Mouse (Mus musculus): ENCODE measurements around the gene Nfkbid. TPM values are rescaled to one million over a fixed set of nuclear protein-coding genes. Genes with fewer than 3 reads are reported as not detected.
A peak's percentile ranks its signal among the peaks of the same experiment; 100 is the strongest.

Nfkbid gene
- polyA plus RNA-seq, 1 experiment from 2014 or later = 2.0 TPM

- peaks cover 17% of the 10 kb centered on the region; the same call in 1 of the 2 replicates for H3K4me1 ChIP-seq (ENCODE audit: insufficient read depth, low read length)
- WGBS = under 1% methylated on average over 9 of the region's 9 CpGs
- H3K4me2 ChIP-seq (replicated peaks; ENCODE audit: low read depth, low read length) = peak overlapping the region; percentile 37
- H3K27ac ChIP-seq (ENCODE audit: low read length) = no peak overlapping the region
- H3K9ac ChIP-seq (replicated peaks; ENCODE audit: low read length) = no peak overlapping the region
- no peak for ATAC-seq (ENCODE audit: low FRiP score, low TSS enrichment)
- peaks cover 92% of the 10 kb centered on the region for H3K27me3 ChIP-seq (ENCODE audit: insufficient read depth, low read length)
- peak overlapping the region; percentile 23 for H3K4me3 ChIP-seq (ENCODE audit: low read length)
- H3K36me3 ChIP-seq (ENCODE audit: insufficient read depth, low read length) = no peaks in the 10 kb centered on the region
- no peaks in the 10 kb centered on the region for H3K9me3 ChIP-seq (ENCODE audit: low read length)
Measured at GRCm38 (mm10) chr7:30456487-30456886, 35.0 kb downstream of the Nfkbid start.

DNA sequence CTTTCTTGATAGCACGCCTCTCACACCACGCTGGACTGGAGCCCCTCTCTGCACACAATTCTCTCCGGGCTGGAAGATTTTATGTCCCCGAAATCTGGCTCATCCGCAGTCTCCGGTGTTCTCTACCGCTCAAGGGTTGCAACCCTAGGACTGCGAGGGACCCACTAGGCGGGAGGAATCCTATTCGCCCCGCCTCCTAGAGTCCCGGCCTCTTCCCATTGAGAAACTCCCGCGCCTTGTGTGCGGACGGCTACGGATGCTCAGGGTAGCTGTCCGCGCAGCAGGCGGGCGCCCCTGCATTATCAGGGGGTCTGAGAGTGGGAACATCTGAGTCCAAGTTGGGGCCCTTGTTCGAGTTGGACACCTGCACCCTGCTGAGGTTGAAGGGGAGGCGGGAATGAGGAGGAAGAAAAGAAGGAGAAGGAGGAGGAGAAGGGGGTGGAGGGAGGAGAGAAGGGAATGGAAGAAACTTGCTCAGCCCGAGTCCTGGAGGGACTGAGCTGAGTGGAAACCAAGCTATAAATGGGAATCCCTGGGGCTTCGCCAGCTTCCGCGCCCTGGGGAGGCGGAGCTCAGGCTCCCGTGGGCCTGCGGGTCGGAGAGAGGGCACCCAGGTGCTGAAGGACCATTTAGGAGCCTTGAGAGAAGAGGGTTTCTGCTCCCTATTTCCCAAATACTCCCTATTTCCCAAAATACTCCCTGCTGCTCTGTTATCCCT, 35.5 kb downstream of the Nfkbid start:
- peaks cover 96% of the 10 kb centered on the region for H3K27me3 ChIP-seq (ENCODE audit: insufficient read depth, low read length)
- H3K9me3 ChIP-seq (ENCODE audit: low read length) = no peaks in the 10 kb centered on the region
- no peak overlapping the region for H3K27ac ChIP-seq (ENCODE audit: low read length)
- under 1% methylated on average over 31 of the region's 31 CpGs for WGBS
- peaks cover 17% of the 10 kb centered on the region; the same call in 1 of the 2 replicates for H3K4me1 ChIP-seq (ENCODE audit: insufficient read depth, low read length)
- H3K36me3 ChIP-seq (ENCODE audit: insufficient read depth, low read length) = no peaks in the 10 kb centered on the region
- H3K9ac ChIP-seq (replicated peaks; ENCODE audit: low read length) = no peak overlapping the region
- peak overlapping the region; percentile 37 for H3K4me2 ChIP-seq (replicated peaks; ENCODE audit: low read depth, low read length)
- no peak for ATAC-seq (ENCODE audit: low FRiP score, low TSS enrichment)
- H3K4me3 ChIP-seq (ENCODE audit: low read length) = peak overlapping the region; percentile 23

- peak within 1 kb of the TSS; percentile 23 for H3K4me3 ChIP-seq (ENCODE audit: low read length)
- no peaks in the 10 kb centered on the region for H3K36me3 ChIP-seq (ENCODE audit: insufficient read depth, low read length)
- no peak within 1 kb of the TSS for H3K9ac ChIP-seq (replicated peaks; ENCODE audit: low read length)
- no peak within 1 kb of the TSS for H3K27ac ChIP-seq (ENCODE audit: low read length)
- peak; percentile 71; the same call in 1 of the 2 replicates for ATAC-seq (ENCODE audit: low FRiP score, low TSS enrichment)
- H3K27me3 ChIP-seq (ENCODE audit: insufficient read depth, low read length) = peaks cover 97% of the 10 kb centered on the region
- peaks cover 17% of the 10 kb centered on the region; the same call in 1 of the 2 replicates for H3K4me1 ChIP-seq (ENCODE audit: insufficient read depth, low read length)
- H3K9me3 ChIP-seq (ENCODE audit: low read length) = no peaks in the 10 kb centered on the region
- peak within 1 kb of the TSS; percentile 37 for H3K4me2 ChIP-seq (replicated peaks; ENCODE audit: low read depth, low read length)
- WGBS = 2% methylated on average over 16 of the region's 16 CpGs
Measured at GRCm38 (mm10) chr7:30457629-30458330, 36.2 kb downstream of the Nfkbid start, which contains the start of the genes Kirrel2 and Nphs1. TSS of gene Kirrel2 (minus strand) at chr7:30457690. TSS of gene Nphs1 (plus strand) at chr7:30458315.

- H3K4me3 ChIP-seq (ENCODE audit: low read length) = no peak overlapping the region
- H3K4me2 ChIP-seq (replicated peaks; ENCODE audit: low read depth, low read length) = no peak overlapping the region
- H3K27ac ChIP-seq (ENCODE audit: low read length) = no peak overlapping the region
- no peaks in the 10 kb centered on the region for H3K36me3 ChIP-seq (ENCODE audit: insufficient read depth, low read length)
- peak; percentile 41; the same call in 1 of the 2 replicates for ATAC-seq (ENCODE audit: low FRiP score, low TSS enrichment)
- H3K27me3 ChIP-seq (ENCODE audit: insufficient read depth, low read length) = peaks cover 94% of the 10 kb centered on the region
- H3K9me3 ChIP-seq (ENCODE audit: low read length) = no peaks in the 10 kb centered on the region
- H3K9ac ChIP-seq (replicated peaks; ENCODE audit: low read length) = no peak overlapping the region
- 34% methylated on average over 6 of the region's 6 CpGs for WGBS
- peaks cover 5% of the 10 kb centered on the region; the same call in 1 of the 2 replicates for H3K4me1 ChIP-seq (ENCODE audit: insufficient read depth, low read length)
Measured at GRCm38 (mm10) chr7:30459484-30459883, 38.0 kb downstream of the Nfkbid start.

DNA sequence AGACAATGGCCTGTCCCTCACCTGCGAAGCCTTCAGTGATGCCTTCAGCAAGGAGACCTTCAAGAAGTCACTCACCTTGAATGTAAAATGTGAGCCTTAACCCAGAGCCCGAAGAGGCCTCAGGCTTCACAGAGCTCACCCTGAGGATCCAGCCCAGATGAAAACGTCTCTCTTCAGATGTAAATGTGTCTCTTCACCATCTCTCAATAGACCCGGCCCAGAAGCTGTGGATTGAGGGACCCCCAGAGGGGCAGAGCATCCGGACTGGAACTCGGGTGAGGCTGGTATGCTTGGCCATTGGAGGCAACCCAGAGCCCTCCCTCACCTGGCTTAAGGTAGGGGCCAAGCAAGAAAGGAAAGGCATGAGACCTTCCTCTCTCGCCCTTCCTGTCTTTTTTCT, 42.0 kb downstream of the Nfkbid start:
- Histone ChIP-seq H3K9ac (replicated peaks; ENCODE audit: low read length) (no peak overlapping the region), H3K9me3 (ENCODE audit: low read length) (no peaks in the 10 kb centered on the region), H3K27ac (ENCODE audit: low read length) (no peak overlapping the region), H3K27me3 (ENCODE audit: insufficient read depth, low read length) (peaks cover 93% of the 10 kb centered on the region), H3K4me1 (ENCODE audit: insufficient read depth, low read length) (no peaks in the 10 kb centered on the region), H3K36me3 (ENCODE audit: insufficient read depth, low read length) (no peaks in the 10 kb centered on the region), H3K4me3 (ENCODE audit: low read length) (no peak overlapping the region), H3K4me2 (replicated peaks; ENCODE audit: low read depth, low read length) (no peak overlapping the region)
- no peak for ATAC-seq (ENCODE audit: low FRiP score, low TSS enrichment)
- 24% methylated on average over 7 of the region's 7 CpGs for WGBS

DNA sequence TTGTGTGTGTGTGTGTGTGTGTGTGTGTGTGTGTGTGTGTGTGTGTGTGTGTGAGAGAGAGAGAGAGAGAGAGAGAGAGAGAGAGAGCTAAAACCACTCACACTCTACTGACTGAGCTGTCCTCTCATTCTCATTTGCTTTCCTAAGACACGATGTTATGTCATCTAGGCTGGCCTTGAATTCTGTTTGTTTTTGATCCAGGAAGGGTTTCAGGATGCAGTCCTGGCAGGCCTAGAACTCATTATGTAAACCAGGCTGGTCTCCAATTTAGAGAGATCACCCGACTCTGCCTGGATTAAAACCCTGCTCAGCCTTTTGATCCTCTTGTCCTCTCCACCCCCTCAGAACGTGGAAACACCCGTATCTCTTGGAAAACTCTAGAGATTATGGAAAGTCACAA, 42.5 kb downstream of the Nfkbid start:
- Histone ChIP-seq H3K4me2 (replicated peaks; ENCODE audit: low read depth, low read length) (no peak overlapping the region), H3K9ac (replicated peaks; ENCODE audit: low read length) (no peak overlapping the region), H3K4me1 (ENCODE audit: insufficient read depth, low read length) (no peaks in the 10 kb centered on the region), H3K36me3 (ENCODE audit: insufficient read depth, low read length) (no peaks in the 10 kb centered on the region), H3K27me3 (ENCODE audit: insufficient read depth, low read length) (peaks cover 90% of the 10 kb centered on the region), H3K27ac (ENCODE audit: low read length) (no peak overlapping the region), H3K4me3 (ENCODE audit: low read length) (no peak overlapping the region), H3K9me3 (ENCODE audit: low read length) (no peaks in the 10 kb centered on the region)
- WGBS = 24% methylated on average over 4 of the region's 4 CpGs
- no peak for ATAC-seq (ENCODE audit: low FRiP score, low TSS enrichment)

DNA sequence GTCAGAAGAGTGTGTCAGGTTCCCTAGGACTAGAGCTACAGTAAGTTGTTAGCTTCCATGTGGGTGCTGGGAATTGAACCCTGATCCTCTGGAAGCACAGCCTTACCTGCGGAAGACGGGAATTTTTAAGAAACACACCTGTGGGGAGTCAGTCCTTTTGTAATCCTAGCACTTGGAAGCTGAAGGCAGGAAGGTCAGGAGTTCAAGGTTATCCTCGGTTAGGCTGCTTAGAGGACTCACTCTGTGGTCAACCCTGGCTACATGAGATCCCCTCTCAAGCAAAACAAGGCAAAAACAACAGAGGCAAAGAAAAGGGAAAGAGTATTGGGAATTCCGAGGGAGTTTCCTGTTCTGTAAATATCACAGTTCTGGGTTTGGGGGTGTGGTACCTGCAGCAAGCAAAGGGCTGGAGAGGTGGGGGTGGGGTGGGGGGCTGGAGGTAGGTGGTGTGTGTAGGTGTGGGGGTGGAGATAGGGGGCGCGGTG, 43.3 kb downstream of the Nfkbid start:
- 9% methylated on average over 6 of the region's 6 CpGs for WGBS
- H3K9me3 ChIP-seq (ENCODE audit: low read length) = no peaks in the 10 kb centered on the region
- no peak overlapping the region for H3K9ac ChIP-seq (replicated peaks; ENCODE audit: low read length)
- H3K4me1 ChIP-seq (ENCODE audit: insufficient read depth, low read length) = no peaks in the 10 kb centered on the region
- H3K36me3 ChIP-seq (ENCODE audit: insufficient read depth, low read length) = no peaks in the 10 kb centered on the region
- peaks cover 81% of the 10 kb centered on the region for H3K27me3 ChIP-seq (ENCODE audit: insufficient read depth, low read length)
- H3K4me2 ChIP-seq (replicated peaks; ENCODE audit: low read depth, low read length) = no peak overlapping the region
- H3K4me3 ChIP-seq (ENCODE audit: low read length) = no peak overlapping the region
- H3K27ac ChIP-seq (ENCODE audit: low read length) = no peak overlapping the region
- ATAC-seq (ENCODE audit: low FRiP score, low TSS enrichment) = no peak

- 46% methylated on average over 5 of the region's 5 CpGs for WGBS
- ATAC-seq (ENCODE audit: low FRiP score, low TSS enrichment) = no peak
Measured at GRCm38 (mm10) chr7:30472411-30472810, 50.9 kb downstream of the Nfkbid start.

DNA sequence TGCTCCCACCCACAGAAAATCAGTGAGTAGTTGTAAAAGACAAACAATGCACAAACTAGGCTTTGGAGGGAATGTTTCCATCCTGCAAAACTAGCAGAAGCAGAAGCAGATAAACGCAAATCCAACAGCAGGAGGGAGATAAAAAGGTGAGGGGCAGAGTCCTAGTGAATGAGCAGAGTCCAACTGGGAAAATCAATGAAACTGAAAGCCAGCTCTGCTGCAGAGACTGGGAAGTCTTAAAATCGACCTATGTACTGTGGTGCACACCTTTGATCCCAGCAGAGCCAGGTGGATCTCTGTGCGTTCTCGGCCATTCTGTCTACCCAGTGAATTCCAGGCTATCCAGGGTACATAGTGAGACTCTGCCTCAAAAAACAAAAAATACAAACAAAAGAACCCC, 53.5 kb downstream of the Nfkbid start:
- Histone ChIP-seq H3K9me3 (ENCODE audit: low read length) (peaks cover 3% of the 10 kb centered on the region; the same call in 1 of the 2 replicates), H3K9ac (replicated peaks; ENCODE audit: low read length) (no peak overlapping the region), H3K4me3 (ENCODE audit: low read length) (no peak overlapping the region), H3K36me3 (ENCODE audit: insufficient read depth, low read length) (no peaks in the 10 kb centered on the region), H3K27me3 (ENCODE audit: insufficient read depth, low read length) (no peaks in the 10 kb centered on the region), H3K4me1 (ENCODE audit: insufficient read depth, low read length) (peaks cover 9% of the 10 kb centered on the region), H3K4me2 (replicated peaks; ENCODE audit: low read depth, low read length) (no peak overlapping the region), H3K27ac (ENCODE audit: low read length) (no peak overlapping the region)
- no peak for ATAC-seq (ENCODE audit: low FRiP score, low TSS enrichment)
- 65% methylated on average over 4 of the region's 4 CpGs for WGBS

More at GRCm38 (mm10) chr7:30472411-30472810, 50.9 kb downstream of the Nfkbid start:
- Histone ChIP-seq H3K4me3 (ENCODE audit: low read length) (no peak overlapping the region), H3K9ac (replicated peaks; ENCODE audit: low read length) (no peak overlapping the region), H3K27ac (ENCODE audit: low read length) (no peak overlapping the region), H3K27me3 (ENCODE audit: insufficient read depth, low read length) (peaks cover 11% of the 10 kb centered on the region), H3K36me3 (ENCODE audit: insufficient read depth, low read length) (no peaks in the 10 kb centered on the region), H3K4me1 (ENCODE audit: insufficient read depth, low read length) (peaks cover 1% of the 10 kb centered on the region; the same call in 1 of the 2 replicates), H3K4me2 (replicated peaks; ENCODE audit: low read depth, low read length) (no peak overlapping the region), H3K9me3 (ENCODE audit: low read length) (peaks cover 3% of the 10 kb centered on the region; the same call in 1 of the 2 replicates)

All from kidney, embryonic 16.5 days (tissue).